Mouse (Mus musculus): Measurements from ENCODE around the gene Ubfd1.

DNA sequence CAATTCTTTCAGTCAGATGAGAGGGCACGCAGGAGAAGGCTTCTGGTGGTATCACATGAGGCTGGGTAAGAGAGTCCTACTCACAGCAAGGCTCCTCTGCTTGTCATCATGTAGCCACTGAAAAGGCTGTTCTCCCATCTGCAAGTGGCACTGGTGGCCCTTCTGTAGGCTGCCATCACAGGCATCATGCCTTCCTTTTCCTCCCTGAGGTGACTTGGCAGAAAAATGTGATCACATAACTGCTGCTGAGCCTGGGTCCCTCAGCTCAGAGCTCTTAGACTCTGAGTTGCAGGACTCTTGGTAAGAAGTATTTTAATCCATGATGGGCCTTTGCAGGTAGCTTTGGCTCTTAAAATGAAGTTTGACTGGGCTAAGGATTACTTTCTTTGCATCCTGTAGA, 14.1 kb downstream of the Ubfd1 start:
- TF ChIP-seq FLI1 (IDR thresholded peaks at IDR 0.05; ENCODE audit: low read length) (no peak), GATA1 (IDR thresholded peaks at IDR 0.05; ENCODE audit: borderline replicate concordance, low read length) (no peak)

Measured in megakaryocyte, embryonic 14.5 days (primary cell).